Mouse (Mus musculus) intestine, postnatal 0 days (tissue): ENCODE data around the gene Tsr1. TPM values are rescaled to one million over a fixed set of nuclear protein-coding genes. Genes with fewer than 3 reads are reported as not detected.

ENCODE experiments used
- ATAC-seq: fragments of 200-750 bp; cut with Nextera tagmentation; 2 replicates; pipeline ENCODE4 v1.8.0; 2017; ENCODE audit warnings: mild to moderate bottlenecking, moderate TSS enrichment, moderate library complexity
- H3K27ac ChIP-seq: fragments of 300-500 bp; sonication (generic); 2 replicates; pipeline ENCODE4 v1.5.1; 2014; ENCODE audit warnings: mild to moderate bottlenecking, low read depth, low read length, moderate library complexity
- H3K27me3 ChIP-seq: fragments of 300-500 bp; sonication (generic); replicated peaks from 2 replicates; pipeline ENCODE4 v1.6.1; 2014; ENCODE audit warnings: low read length, mixed read lengths; ENCODE audit not compliant: control insufficient read depth, insufficient read depth
- H3K36me3 ChIP-seq: fragments of 300-500 bp; sonication (generic); 2 replicates; pipeline ENCODE4 v1.6.1; 2014; ENCODE audit warnings: mild to moderate bottlenecking, moderate library complexity; ENCODE audit not compliant: control insufficient read depth, insufficient read depth
- H3K4me1 ChIP-seq: fragments of 300-500 bp; sonication (generic); replicated peaks from 2 replicates; pipeline ENCODE4 v1.6.1; 2014; ENCODE audit warnings: antibody characterized with exemption, low read length, mixed read lengths; ENCODE audit not compliant: control insufficient read depth, insufficient read depth
- H3K4me2 ChIP-seq: fragments of 300-500 bp; sonication (generic); replicated peaks from 2 replicates; pipeline ENCODE4 v1.6.1; 2014; ENCODE audit warnings: low read depth, mild to moderate bottlenecking, moderate library complexity
- H3K4me3 ChIP-seq: fragments of 300-500 bp; sonication (generic); 2 replicates; pipeline ENCODE4 v1.5.1; 2014; ENCODE audit warnings: low read depth, low read length
- H3K9ac ChIP-seq: fragments of 300-500 bp; sonication (generic); 2 replicates; pipeline ENCODE4 v1.6.1; 2014; ENCODE audit warnings: mild to moderate bottlenecking, low read depth, low read length
- H3K9me3 ChIP-seq: fragments of 300-500 bp; sonication (generic); 2 replicates; pipeline ENCODE4 v1.6.1; 2016; ENCODE audit warnings: mixed run types; ENCODE audit not compliant: control insufficient read depth
- CTCF ChIP-seq: sonication (generic); IDR thresholded peaks from 2 replicates; pipeline ENCODE4 v1.5.1; 2016; ENCODE audit warnings: low read depth, mild to moderate bottlenecking, control low read depth, antibody characterized with exemption, moderate library complexity
- WGBS: fragments of 180-500 bp; shearing (Covaris S2); extraction: QIAGEN DNeasy Blood & Tissue Kit; methylation state at CpG from one replicate; pipeline ENCODE4 v1.1.7; 2014; 5-methylcytosine and 5-hydroxymethylcytosine counted together
- polyA plus RNA-seq: library from polyadenylated mRNA; unstranded; fragments of >200 nt; fragmentation: Nextera tagmentation; extraction: Ambion mirVana; gene quantifications from 2 replicates; pipeline ENCODE4 v1.2.1, GENCODE M21; 2015

The Tsr1 gene
- polyA plus RNA-seq, 1 experiment from 2014 or later: 16.8 TPM

DNA sequence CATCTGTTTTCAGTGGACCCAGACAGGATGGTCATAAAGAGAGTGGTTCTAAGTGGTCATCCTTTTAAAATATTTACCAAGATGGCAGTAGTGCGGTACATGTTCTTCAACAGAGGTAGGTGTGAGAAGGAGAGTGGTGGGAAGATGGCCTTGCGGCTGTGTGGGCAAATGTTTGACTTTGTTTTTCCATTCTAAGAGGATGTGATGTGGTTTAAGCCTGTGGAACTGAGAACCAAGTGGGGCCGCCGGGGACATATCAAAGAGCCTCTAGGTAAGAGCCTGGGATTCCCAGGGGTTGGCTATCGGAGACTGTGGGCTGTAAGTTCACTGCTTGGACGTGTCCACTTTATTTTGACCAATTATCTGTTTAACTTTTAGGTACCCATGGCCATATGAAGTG, 10.0 kb downstream of the Tsr1 start:
- peaks cover 67% of the 10 kb centered on the region for H3K36me3 ChIP-seq
- H3K9ac ChIP-seq: no peak overlapping the region
- no peak for ATAC-seq
- no peaks in the 10 kb centered on the region for H3K9me3 ChIP-seq
- 95% methylated on average over 6 of the region's 6 CpGs for WGBS
- no peaks in the 10 kb centered on the region for H3K27me3 ChIP-seq
- no peak overlapping the region for H3K4me3 ChIP-seq
- H3K4me1 ChIP-seq: no peaks in the 10 kb centered on the region
- TF ChIP-seq CTCF: no peak
- no peak overlapping the region for H3K27ac ChIP-seq
- no peak overlapping the region for H3K4me2 ChIP-seq

DNA sequence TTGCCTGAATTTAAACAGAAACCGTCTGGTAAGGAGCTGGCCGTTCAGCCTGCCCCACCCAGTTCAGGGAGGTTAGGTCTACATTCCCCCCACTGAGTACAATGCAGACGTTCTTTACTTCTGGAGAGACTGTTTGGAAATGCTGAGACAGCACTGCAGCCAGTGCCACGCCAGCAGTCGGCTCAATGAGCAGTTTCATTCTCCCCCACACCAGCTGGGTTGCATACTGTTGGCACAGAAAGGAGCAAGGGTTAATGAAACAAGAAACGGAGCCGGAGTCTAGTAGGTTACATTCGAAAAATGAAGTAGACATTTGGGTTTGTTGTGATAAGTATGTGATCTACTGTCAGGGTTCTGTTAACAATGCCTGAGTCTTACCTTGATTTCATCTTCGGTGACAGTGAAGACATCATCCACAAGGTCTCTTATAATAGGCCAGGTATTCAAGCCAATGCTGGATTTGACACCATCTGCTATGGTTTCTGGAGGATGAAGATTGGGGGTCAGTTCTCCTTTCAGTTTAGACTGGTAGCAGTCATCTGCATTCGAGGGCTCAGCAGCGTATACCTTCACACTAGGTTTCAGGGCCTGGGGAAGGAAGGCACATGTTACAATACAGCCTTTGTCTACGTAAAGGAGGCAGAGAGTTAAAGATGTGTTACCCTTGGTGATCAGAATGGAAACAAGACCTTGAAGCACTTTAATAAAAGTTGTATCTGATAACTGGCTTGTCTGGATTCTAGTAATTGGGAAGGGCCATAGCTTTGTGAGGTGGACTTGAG, 10.9 kb downstream of the Tsr1 start:
- Histone ChIP-seq H3K4me3 (no peak overlapping the region), H3K27me3 (no peaks in the 10 kb centered on the region), H3K27ac (0 out of 2 replicates have a peak overlapping the region, but pooled peaks have one; percentile 10), H3K4me2 (no peak overlapping the region), H3K9ac (no peak overlapping the region), H3K9me3 (no peaks in the 10 kb centered on the region), H3K4me1 (no peaks in the 10 kb centered on the region), H3K36me3 (peaks cover 58% of the 10 kb centered on the region)
- no peak for ATAC-seq
- no peak for TF ChIP-seq CTCF
- WGBS: 72% methylated on average over 12 of the region's 12 CpGs

DNA sequence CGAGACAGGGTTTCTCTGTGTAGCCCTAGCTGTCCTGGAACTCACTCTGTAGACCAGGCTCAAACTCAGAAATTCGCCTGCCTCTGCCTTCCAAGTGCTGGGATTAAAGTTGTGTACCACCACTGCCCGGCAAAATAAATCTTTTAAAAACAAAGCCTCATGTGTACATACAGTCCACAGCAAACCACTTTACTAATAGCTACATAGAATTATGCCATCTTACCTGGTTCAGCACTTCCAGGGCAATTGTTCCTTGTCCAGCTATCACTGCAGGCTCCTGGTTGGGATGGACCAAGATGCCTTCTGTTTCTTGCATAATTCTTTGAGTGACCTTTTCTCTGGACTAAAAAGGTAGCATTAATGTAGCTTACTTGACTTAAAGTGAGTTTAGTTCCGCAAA, 12.1 kb downstream of the Tsr1 start:
- H3K4me3 ChIP-seq: no peak overlapping the region
- no peak overlapping the region for H3K4me2 ChIP-seq
- no peaks in the 10 kb centered on the region for H3K4me1 ChIP-seq
- 85% methylated on average over 4 of the region's 4 CpGs for WGBS
- H3K9ac ChIP-seq: no peak overlapping the region
- no peaks in the 10 kb centered on the region for H3K27me3 ChIP-seq
- no peak for ATAC-seq
- no peak for TF ChIP-seq CTCF
- peaks cover 46% of the 10 kb centered on the region for H3K36me3 ChIP-seq
- no peaks in the 10 kb centered on the region for H3K9me3 ChIP-seq
- H3K27ac ChIP-seq: no peak overlapping the region

DNA sequence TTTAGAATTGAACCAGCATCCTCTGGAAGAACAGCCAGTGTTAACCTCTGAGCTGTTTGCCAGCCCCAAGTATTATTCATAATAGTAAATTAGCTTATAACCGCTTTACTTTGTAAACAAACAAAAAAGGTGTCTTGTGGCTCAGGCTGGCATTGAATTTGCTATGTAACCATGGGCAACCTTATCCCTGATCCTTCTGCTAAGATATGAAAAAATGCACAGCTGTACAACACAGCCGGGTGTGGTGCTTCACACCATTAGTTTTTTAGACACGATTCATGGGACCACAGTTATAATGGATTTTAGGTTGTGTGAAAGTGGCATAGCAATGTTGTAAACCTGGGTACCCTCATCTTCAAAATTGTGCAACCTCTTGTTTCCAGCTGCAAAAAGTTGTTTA, 14.6 kb downstream of the Tsr1 start:
- no peaks in the 10 kb centered on the region for H3K9me3 ChIP-seq
- no peak overlapping the region for H3K4me3 ChIP-seq
- H3K36me3 ChIP-seq: peaks cover 22% of the 10 kb centered on the region
- WGBS: 70% methylated on average over 3 of the region's 3 CpGs
- no peak overlapping the region for H3K4me2 ChIP-seq
- TF ChIP-seq CTCF: no peak
- H3K27me3 ChIP-seq: no peaks in the 10 kb centered on the region
- no peak for ATAC-seq
- no peak overlapping the region for H3K27ac ChIP-seq
- no peaks in the 10 kb centered on the region for H3K4me1 ChIP-seq
- H3K9ac ChIP-seq: no peak overlapping the region

DNA sequence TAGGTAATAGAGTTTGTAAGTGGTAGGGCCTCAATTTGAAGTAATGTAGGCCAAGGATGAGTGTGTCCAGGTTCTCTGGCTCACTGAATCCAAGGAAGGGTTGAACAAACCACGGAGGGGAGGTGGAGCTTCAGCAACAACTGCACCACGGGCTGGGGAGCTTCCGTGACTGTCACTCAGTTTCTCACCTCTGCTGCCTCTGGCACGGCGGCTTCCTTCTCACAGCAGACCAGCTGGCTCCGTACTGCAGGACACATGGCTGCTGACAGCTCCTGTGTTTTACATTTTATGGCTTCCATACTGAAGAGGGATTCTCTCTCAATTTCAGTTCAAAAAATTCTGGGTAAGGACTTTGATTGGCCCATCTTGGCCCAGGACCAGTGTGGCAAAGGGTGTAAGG, 21.4 kb downstream of the Tsr1 start:
- no peak for TF ChIP-seq CTCF
- Histone ChIP-seq H3K9ac (no peak overlapping the region), H3K9me3 (no peaks in the 10 kb centered on the region), H3K4me1 (no peaks in the 10 kb centered on the region), H3K4me3 (no peak overlapping the region), H3K36me3 (peaks cover 10% of the 10 kb centered on the region), H3K27ac (no peak overlapping the region), H3K27me3 (no peaks in the 10 kb centered on the region), H3K4me2 (no peak overlapping the region)
- WGBS: 68% methylated on average over 6 of the region's 6 CpGs
- ATAC-seq: no peak

DNA sequence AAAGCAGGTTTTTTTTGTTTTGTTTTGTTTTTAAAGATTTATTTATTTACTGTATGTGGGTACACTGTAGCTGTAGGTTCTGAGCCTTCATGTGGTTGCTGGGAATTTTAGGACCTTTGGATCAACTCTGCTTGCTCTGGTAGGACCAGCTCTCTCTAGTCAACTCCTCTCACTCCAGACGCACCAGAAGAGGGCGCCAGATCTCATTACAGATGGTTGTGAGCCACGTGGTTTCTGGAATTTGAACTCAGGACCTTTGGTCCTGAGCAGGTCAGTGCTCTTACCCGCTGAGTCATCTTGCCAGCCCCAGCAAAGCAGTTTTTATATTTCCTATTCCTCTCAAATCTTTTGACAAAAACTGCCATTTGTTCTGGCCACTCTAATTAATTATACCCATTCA, 26.3 kb downstream of the Tsr1 start:
- H3K4me3 ChIP-seq: 0 out of 2 replicates have a peak overlapping the region, but pooled peaks have one; percentile 93
- 37% methylated on average over 4 of the region's 4 CpGs for WGBS
- H3K4me2 ChIP-seq: peak overlapping the region; percentile 72
- no peak overlapping the region for H3K9ac ChIP-seq
- H3K36me3 ChIP-seq: peaks cover 4% of the 10 kb centered on the region
- no peaks in the 10 kb centered on the region for H3K27me3 ChIP-seq
- peak; percentile 76 for TF ChIP-seq CTCF
- H3K4me1 ChIP-seq: no peaks in the 10 kb centered on the region
- H3K27ac ChIP-seq: no peak overlapping the region
- ATAC-seq: peak; percentile 39; the same call in 1 of the 2 replicates
- no peaks in the 10 kb centered on the region for H3K9me3 ChIP-seq
